Mouse (Mus musculus): ENCODE data around the gene Acvr1.

The Acvr1 gene

GRCm38 (mm10) chr2:58567066-58567810 is at the start of gene Acvr1, which contains the start of gene Upp2:
TSS of gene Acvr1 (minus strand) at chr2:58567157.
TSS of gene Upp2 (plus strand) at chr2:58567298.
- peak; percentile 93 to 97 for DNase-seq

- DNase-seq = no peak
Observed at GRCm38 (mm10) chr2:58615766-58616165, 48.8 kb upstream of the Acvr1 start.

GRCm38 (mm10) chr2:58614851-58615250 is 47.9 kb upstream of the Acvr1 start:
- no peak for DNase-seq

- DNase-seq = no peak
Observed at GRCm38 (mm10) chr2:58613720-58614119, 46.8 kb upstream of the Acvr1 start.

- no peak for DNase-seq
Observed at GRCm38 (mm10) chr2:58604791-58605190, 37.8 kb upstream of the Acvr1 start.

GRCm38 (mm10) chr2:58603379-58603778 is 36.4 kb upstream of the Acvr1 start:
- DNase-seq = no peak

- DNase-seq = no peak
Observed at GRCm38 (mm10) chr2:58601382-58601781, 34.4 kb upstream of the Acvr1 start.

GRCm38 (mm10) chr2:58599639-58600038 is 32.7 kb upstream of the Acvr1 start:
- DNase-seq = no peak

- no peak for DNase-seq
Observed at GRCm38 (mm10) chr2:58597556-58597955, 30.6 kb upstream of the Acvr1 start.

GRCm38 (mm10) chr2:58596774-58597342 is 29.9 kb upstream of the Acvr1 start:
- no peak for DNase-seq

- DNase-seq = no peak
Observed at GRCm38 (mm10) chr2:58595350-58595749, 28.4 kb upstream of the Acvr1 start.

GRCm38 (mm10) chr2:58590055-58590454 is 23.1 kb upstream of the Acvr1 start:
- DNase-seq = no peak

- DNase-seq = no peak
Observed at GRCm38 (mm10) chr2:58589637-58590036, 22.7 kb upstream of the Acvr1 start.

- no peak for DNase-seq
Observed at GRCm38 (mm10) chr2:58586311-58586710, 19.4 kb upstream of the Acvr1 start.

GRCm38 (mm10) chr2:58574167-58574566 is 7.2 kb upstream of the Acvr1 start:
- no peak for DNase-seq

- DNase-seq = no peak
Observed at GRCm38 (mm10) chr2:58568841-58569645, 2.1 kb upstream of the Acvr1 start.

GRCm38 (mm10) chr2:58567866-58568719 is 1.1 kb upstream of the Acvr1 start:
- peak in 1 of 2 experiments; percentile 13 for DNase-seq

GRCm38 (mm10) chr2:58566410-58567065 is 419 bp downstream of the Acvr1 start:
- DNase-seq = peak; percentile 76 to 88

- peak in 1 of 2 experiments; percentile 16 for DNase-seq
Observed at GRCm38 (mm10) chr2:58566049-58566409, 928 bp downstream of the Acvr1 start.

- peak; percentile 25 to 52 for DNase-seq
Observed at GRCm38 (mm10) chr2:58565267-58565666, 1.7 kb downstream of the Acvr1 start.

- no peak for DNase-seq
Observed at GRCm38 (mm10) chr2:58562137-58562536, 4.8 kb downstream of the Acvr1 start.

All from kidney, postnatal 25 days (tissue).